Mouse (Mus musculus) heart, embryonic 12.5 days (tissue): ENCODE data around the gene Creb3l4. TPM values are rescaled to one million over a fixed set of nuclear protein-coding genes. Genes with fewer than 3 reads are reported as not detected.

Experiments used
- microRNA-seq: library from miRNA; unstranded; fragments of <30 nt; microRNA quantifications from one replicate; pipeline ENCODE4, GENCODE M21; 2017
- polyA plus RNA-seq: library from polyadenylated mRNA; unstranded; fragments of >200 nt; fragmentation: Nextera tagmentation; extraction: Ambion mirVana; gene quantifications from 2 replicates; pipeline ENCODE4 v1.2.1, GENCODE M21; 2016

The Creb3l4 gene
- polyA plus RNA-seq, 1 experiment from 2014 or later = 2.3 TPM

Small RNA genes within 50 kb of the gene (microRNA-seq; reads per million reads assigned to microRNA genes)
- not detected for gene Mir7012

Other genes starting within 250 kb of the Creb3l4 start
- 79.4 and 85.4 TPM in 2 replicates for gene Hax1, start 244.7 kb downstream of the Creb3l4 start, polyA plus RNA-seq
- gene 4933434E20Rik, start 191.9 kb downstream of the Creb3l4 start, polyA plus RNA-seq = 136 and 141 TPM in 2 replicates
- 178 and 200 TPM in 2 replicates for gene Ubap2l, start 190.9 kb downstream of the Creb3l4 start, polyA plus RNA-seq
- gene Tpm3, start 170.9 kb downstream of the Creb3l4 start, polyA plus RNA-seq = 335 and 344 TPM in 2 replicates
- gene Nup210l, start 139.4 kb downstream of the Creb3l4 start, polyA plus RNA-seq = 0.33 and 0.40 TPM in 2 replicates
- gene Rps27, start 29.9 kb downstream of the Creb3l4 start, polyA plus RNA-seq = 771 and 793 TPM in 2 replicates
- 26.8 and 28.0 TPM in 2 replicates for gene Rab13, start 29.8 kb downstream of the Creb3l4 start, polyA plus RNA-seq
- gene Jtb, start 11.9 kb downstream of the Creb3l4 start, polyA plus RNA-seq = 83.0 and 84.3 TPM in 2 replicates
- gene Slc39a1, start 4.7 kb upstream of the Creb3l4 start, polyA plus RNA-seq = 63.5 and 67.8 TPM in 2 replicates
- 14.6 and 18.7 TPM in 2 replicates for gene Crtc2, start 10.7 kb upstream of the Creb3l4 start, polyA plus RNA-seq
- gene Dennd4b, start 21.7 kb upstream of the Creb3l4 start, polyA plus RNA-seq = 6.1 and 8.2 TPM in 2 replicates
- gene Gatad2b, start 49.7 kb upstream of the Creb3l4 start, polyA plus RNA-seq = 8.5 and 10.0 TPM in 2 replicates
- gene Slc27a3, start 146.4 kb upstream of the Creb3l4 start, polyA plus RNA-seq = 9.9 and 10.3 TPM in 2 replicates
- 31.1 and 32.2 TPM in 2 replicates for gene Ints3, start 190.1 kb upstream of the Creb3l4 start, polyA plus RNA-seq
- 8.2 and 8.9 TPM in 2 replicates for gene Npr1, start 222.4 kb upstream of the Creb3l4 start, polyA plus RNA-seq
- 135 and 137 TPM in 2 replicates for gene Ilf2, start 232.6 kb upstream of the Creb3l4 start, polyA plus RNA-seq
- gene Snapin, start 247.5 kb upstream of the Creb3l4 start, polyA plus RNA-seq = 72.9 and 75.3 TPM in 2 replicates